Comparison of ENCODE assay signal across 21 mouse cellular contexts in genomic region chr15:14177523-14177922, GRCm38 (mm10).
A peak's percentile ranks its signal among the peaks of the same experiment; 100 is the strongest.
DNase-seq lines count a peak whose midpoint lies in the region; ATAC-seq and TF ChIP-seq lines count a peak whose summit lies in the region.
"Had no signal": no experiment of that assay in that cellular context is flagged by ENCODE, and none has a peak within 500 bp of the region (broad histone marks: within the 10 kb centered on the region; RNA-seq: fewer than 3 reads in every experiment).

No protein-coding gene starts in this region.

- no peaks in the 10 kb centered on the region for H3K9me3 ChIP-seq in heart, embryonic 15.5 days (replicated peaks)
- H3K9me3 ChIP-seq in heart, embryonic 16.5 days (replicated peaks; ENCODE audit: control insufficient read depth, low read length) = 0 out of 2 replicates have a peak, but pooled peaks cover 2% of the 10 kb centered on the region
- no peaks in the 10 kb centered on the region for H3K9me3 ChIP-seq in heart, postnatal 0 days (replicated peaks; ENCODE audit: control insufficient read depth, low read length)
- no peaks in the 10 kb centered on the region for H3K9me3 ChIP-seq in heart, embryonic 10.5 days
- H3K9me3 ChIP-seq: G1E had no signal

- DNase-seq in heart, postnatal 10 days = no peak
- no peak for DNase-seq in heart, adult 2 months
- peak; percentile 57 for DNase-seq in heart, postnatal 0 days (ENCODE audit: low spot score)
- DNase-seq in heart, embryonic 10.5 days (ENCODE audit: low spot score) = no peak
- DNase-seq: adrenal gland, adult 2 months; adrenal gland, adult 8-10 months; adrenal gland, postnatal 10 days; adrenal gland, postnatal 14 days; adrenal gland, postnatal 25 days; adrenal gland, postnatal 36 days; B cell, adult 2 months; cerebellum, adult 11 months; cerebellum, adult 11-12 months; cerebellum, adult 18-20 months had no signal

- no peak overlapping the region for H3K4me3 ChIP-seq in heart, embryonic 15.5 days
- no peak overlapping the region for H3K4me3 ChIP-seq in heart, embryonic 16.5 days (ENCODE audit: low read length)
- H3K4me3 ChIP-seq in heart, adult 2 months = no peak overlapping the region
- no peak overlapping the region for H3K4me3 ChIP-seq in heart, postnatal 0 days (ENCODE audit: low read depth, low read length)
- no peak overlapping the region for H3K4me3 ChIP-seq in heart, embryonic 10.5 days

- ATAC-seq in heart, embryonic 15.5 days (replicated peaks; ENCODE audit: insufficient number of reproducible peaks, insufficient read depth, low FRiP score, low read depth) = 0 out of 2 replicates have a peak, but pooled peaks have one; percentile 47
- ATAC-seq in heart, embryonic 16.5 days (replicated peaks; ENCODE audit: extremely low read depth, insufficient read depth, low FRiP score) = peak; percentile 91
- peak; percentile 82 for ATAC-seq in heart, postnatal 0 days (ENCODE audit: insufficient read depth, low read depth)
- ATAC-seq: activated CD4-positive, CD25-positive, alpha-beta regulatory T cell, adult 4 months; CD4-positive, CD25-positive, alpha-beta regulatory T cell, adult 4 months; Patski had no signal

- 45% methylated on average over 2 of the region's 2 CpGs for WGBS in heart, embryonic 15.5 days
- 42% methylated on average over 2 of the region's 2 CpGs for WGBS in heart, embryonic 16.5 days
- WGBS in heart, adult 2 months = 45% methylated on average over 2 of the region's 2 CpGs
- WGBS in heart, postnatal 0 days = 24% methylated on average over 2 of the region's 2 CpGs
- 54% methylated on average over 2 of the region's 2 CpGs for WGBS in heart, embryonic 10.5 days

- H3K27me3 ChIP-seq in heart, embryonic 15.5 days = no peaks in the 10 kb centered on the region
- H3K27me3 ChIP-seq in heart, embryonic 16.5 days (ENCODE audit: control insufficient read depth, insufficient read depth, low read length) = no peaks in the 10 kb centered on the region
- H3K27me3 ChIP-seq in heart, adult 2 months (ENCODE audit: control insufficient read depth, insufficient read depth, low read length) = no peaks in the 10 kb centered on the region
- H3K27me3 ChIP-seq in heart, postnatal 0 days (ENCODE audit: control insufficient read depth, insufficient read depth, low read length) = no peaks in the 10 kb centered on the region
- H3K27me3 ChIP-seq in heart, embryonic 10.5 days (ENCODE audit: insufficient read depth, poor library complexity, severe bottlenecking) = no peaks in the 10 kb centered on the region
- H3K27me3 ChIP-seq: CH12.LX, Patski had no signal

- H3K4me1 ChIP-seq in heart, embryonic 15.5 days (replicated peaks) = no peaks in the 10 kb centered on the region
- no peaks in the 10 kb centered on the region for H3K4me1 ChIP-seq in heart, embryonic 16.5 days (ENCODE audit: control insufficient read depth, insufficient read depth, low read length)
- H3K4me1 ChIP-seq in heart, adult 2 months (ENCODE audit: control insufficient read depth, insufficient read depth, low read length) = no peaks in the 10 kb centered on the region
- H3K4me1 ChIP-seq in heart, postnatal 0 days (ENCODE audit: control insufficient read depth, insufficient read depth) = no peaks in the 10 kb centered on the region
- H3K4me1 ChIP-seq in heart, embryonic 10.5 days = no peaks in the 10 kb centered on the region

- H3K9ac ChIP-seq in heart, embryonic 15.5 days = no peak overlapping the region
- H3K9ac ChIP-seq in heart, embryonic 16.5 days (ENCODE audit: low read length) = no peak overlapping the region
- no peak overlapping the region for H3K9ac ChIP-seq in heart, adult 2 months (ENCODE audit: low read depth, low read length)
- no peak overlapping the region for H3K9ac ChIP-seq in heart, postnatal 0 days (replicated peaks; ENCODE audit: low read depth, low read length)

- H3K36me3 ChIP-seq in heart, embryonic 15.5 days = no peaks in the 10 kb centered on the region
- no peaks in the 10 kb centered on the region for H3K36me3 ChIP-seq in heart, embryonic 16.5 days (ENCODE audit: control insufficient read depth, insufficient read depth)
- no peaks in the 10 kb centered on the region for H3K36me3 ChIP-seq in heart, adult 2 months (ENCODE audit: control insufficient read depth, insufficient read depth, low read length)
- no peaks in the 10 kb centered on the region for H3K36me3 ChIP-seq in heart, postnatal 0 days (replicated peaks; ENCODE audit: control insufficient read depth, insufficient read depth, low read length)
- H3K36me3 ChIP-seq in heart, embryonic 10.5 days = no peaks in the 10 kb centered on the region
- H3K36me3 ChIP-seq: G1E had no signal

- TF ChIP-seq EP300 in heart, adult 2 months (IDR thresholded peaks at IDR 0.05; ENCODE audit: insufficient read depth, low read depth, low read length) = no peak
- TF ChIP-seq EP300 in heart, postnatal 0 days (IDR thresholded peaks at IDR 0.05; ENCODE audit: low read depth) = no peak

- TF ChIP-seq POLR2A in heart, adult 2 months (IDR thresholded peaks at IDR 0.05; ENCODE audit: insufficient read depth, low read depth, low read length) = no peak

- no peak for TF ChIP-seq CTCF in heart, adult 2 months (IDR thresholded peaks at IDR 0.05)
- no peak for TF ChIP-seq CTCF in heart, postnatal 0 days (IDR thresholded peaks at IDR 0.05; ENCODE audit: low read depth)

- intact Hi-C loops in heart, postnatal 10 days (cut with DNase I) = no loop called here
- intact Hi-C loops in heart, adult 2 months (cut with DNase I) = no loop called here

- 0 out of 2 replicates have a peak overlapping the region, but pooled peaks have one; percentile 49 for H3K27ac ChIP-seq in heart, embryonic 15.5 days
- H3K27ac ChIP-seq in heart, embryonic 16.5 days (ENCODE audit: low read length) = no peak overlapping the region
- no peak overlapping the region for H3K27ac ChIP-seq in heart, adult 2 months
- no peak overlapping the region for H3K27ac ChIP-seq in heart, postnatal 0 days (ENCODE audit: low read depth)
- H3K27ac ChIP-seq in heart, embryonic 10.5 days = no peak overlapping the region

- no peak overlapping the region for H3K4me2 ChIP-seq in heart, embryonic 15.5 days
- no peak overlapping the region for H3K4me2 ChIP-seq in heart, embryonic 16.5 days (ENCODE audit: low read depth, low read length)
- no peak overlapping the region for H3K4me2 ChIP-seq in heart, postnatal 0 days (ENCODE audit: low read depth, low read length)

- H3K79me2 ChIP-seq in heart, adult 2 months (replicated peaks; ENCODE audit: control insufficient read depth, insufficient read depth, low read length) = no peaks in the 10 kb centered on the region
